Mouse (Mus musculus): ENCODE measurements at regions not wholly inside any gene's neighbourhood (a gene's known extent, or its start where the extent isn't known, plus 50 kb on each side); places are given as distances from the start of the nearest gene placed in this dataset.

DNA sequence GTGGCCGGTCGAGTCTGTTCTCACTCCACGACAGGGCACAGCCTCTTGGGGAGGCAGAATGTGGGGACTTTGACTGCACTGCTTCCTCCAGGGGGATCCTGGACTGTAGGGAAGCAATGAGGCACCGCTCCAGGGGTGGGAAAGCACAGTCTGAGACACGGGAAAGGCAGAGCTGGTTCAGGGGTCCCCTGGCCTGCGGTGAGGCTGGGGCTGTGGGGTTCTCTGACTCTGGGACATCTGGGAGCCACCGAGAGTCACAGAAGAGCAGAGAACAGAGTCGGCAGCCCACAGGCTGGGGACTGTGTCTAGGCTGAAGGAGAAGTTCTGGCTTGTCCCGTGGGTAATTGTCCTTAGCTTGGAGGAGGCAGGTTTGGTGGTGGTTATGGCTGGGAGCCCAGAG, 131.9 kb upstream of the Car8 start:
- no peaks in the 10 kb centered on the region for H3K36me3 ChIP-seq (ENCODE audit: control insufficient read depth, insufficient read depth, low read length)
- no peaks in the 10 kb centered on the region for H3K79me2 ChIP-seq (replicated peaks; ENCODE audit: control insufficient read depth, insufficient read depth, low read length)
- no peak for TF ChIP-seq EP300 (IDR thresholded peaks at IDR 0.05; ENCODE audit: insufficient read depth, low read depth, low read length)
- no peak for TF ChIP-seq POLR2A (IDR thresholded peaks at IDR 0.05; ENCODE audit: insufficient read depth, low read depth, low read length)
- no peak for TF ChIP-seq CTCF (IDR thresholded peaks at IDR 0.05)
- H3K9ac ChIP-seq (ENCODE audit: low read depth, low read length) = no peak overlapping the region
- intact Hi-C loops (cut with DNase I) = no loop called here
- WGBS = 57% methylated on average over 9 of the region's 9 CpGs
- H3K4me3 ChIP-seq = no peak overlapping the region
- no peaks in the 10 kb centered on the region for H3K27me3 ChIP-seq (ENCODE audit: control insufficient read depth, insufficient read depth, low read length)
- no peak overlapping the region for H3K27ac ChIP-seq
- no peaks in the 10 kb centered on the region for H3K4me1 ChIP-seq (ENCODE audit: control insufficient read depth, insufficient read depth, low read length)
- DNase-seq = no peak

DNA sequence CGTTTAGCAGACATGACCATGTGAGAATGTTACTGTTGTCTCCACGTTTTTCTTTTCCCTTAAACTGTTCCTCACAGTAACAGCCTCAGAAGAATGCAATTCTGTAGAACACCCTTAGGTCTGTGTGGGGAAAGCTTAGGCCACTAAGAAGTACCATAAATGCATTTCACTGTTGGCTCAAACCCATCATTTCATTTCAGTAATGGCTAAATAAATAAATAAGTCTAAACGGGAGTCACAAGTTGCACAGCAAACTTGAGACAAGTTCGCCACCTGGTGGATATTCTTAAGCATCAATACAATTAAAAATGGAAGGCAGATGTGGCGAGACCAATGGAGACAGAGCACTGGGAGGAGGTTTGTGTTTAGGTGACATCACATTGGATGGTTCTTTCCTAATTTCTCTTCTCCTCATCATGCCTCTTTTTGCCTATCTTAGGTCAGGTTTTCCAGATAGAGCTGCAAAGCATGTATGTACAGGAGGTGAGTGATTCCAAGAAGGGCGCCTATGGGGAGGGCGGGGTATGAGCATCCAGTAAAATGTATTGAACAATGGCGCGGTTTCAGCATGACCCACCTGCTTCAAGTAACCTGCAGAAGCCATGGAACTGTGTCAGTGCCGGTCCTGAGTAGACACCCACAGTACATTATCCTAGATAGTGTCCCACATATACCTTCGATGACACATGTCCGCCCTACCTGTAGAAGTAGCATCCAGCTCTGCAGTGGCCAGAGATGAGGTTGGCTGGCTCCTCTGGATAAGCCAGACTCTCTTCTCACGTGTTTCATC, 128.8 kb upstream of the Car8 start:
- DNase-seq = peak in 1 of 2 experiments; percentile 18
- Histone ChIP-seq H3K27me3 (ENCODE audit: control insufficient read depth, insufficient read depth, low read length) (no peaks in the 10 kb centered on the region), H3K36me3 (ENCODE audit: control insufficient read depth, insufficient read depth, low read length) (no peaks in the 10 kb centered on the region), H3K79me2 (replicated peaks; ENCODE audit: control insufficient read depth, insufficient read depth, low read length) (no peaks in the 10 kb centered on the region), H3K4me1 (ENCODE audit: control insufficient read depth, insufficient read depth, low read length) (no peaks in the 10 kb centered on the region), H3K9ac (ENCODE audit: low read depth, low read length) (no peak overlapping the region), H3K4me3 (no peak overlapping the region), H3K27ac (no peak overlapping the region)
- TF ChIP-seq EP300 (IDR thresholded peaks at IDR 0.05; ENCODE audit: insufficient read depth, low read depth, low read length) = no peak
- TF ChIP-seq CTCF (IDR thresholded peaks at IDR 0.05) = peak; percentile 81
- WGBS = 57% methylated on average over 13 of the region's 13 CpGs
- intact Hi-C loops (cut with DNase I) = loop anchor here (2.0 to 5.0 kb wide), 6 partner anchors 165 to 1807 kb away; no protein-coding TSS in a partner anchor

DNA sequence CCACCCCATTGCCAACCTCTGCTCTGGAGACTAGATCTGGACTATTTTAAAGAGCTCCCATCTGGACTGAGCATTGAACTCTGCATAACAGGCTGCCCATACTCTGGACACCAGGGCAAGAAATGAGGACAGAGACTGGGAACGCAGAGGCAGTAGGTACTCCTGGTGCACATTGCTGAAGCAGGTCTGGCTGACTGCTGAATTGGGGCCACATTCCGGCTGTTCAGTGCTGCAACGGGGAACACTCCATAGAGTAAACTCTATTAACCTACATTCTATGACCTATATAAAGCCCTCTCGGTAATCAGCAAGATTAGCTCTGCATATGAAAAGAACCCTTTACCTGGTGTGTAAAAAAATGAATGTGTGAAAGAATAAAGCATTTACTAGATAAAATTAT, 128.1 kb upstream of the Car8 start:
- Histone ChIP-seq H3K79me2 (replicated peaks; ENCODE audit: control insufficient read depth, insufficient read depth, low read length) (no peaks in the 10 kb centered on the region), H3K36me3 (ENCODE audit: control insufficient read depth, insufficient read depth, low read length) (no peaks in the 10 kb centered on the region), H3K27me3 (ENCODE audit: control insufficient read depth, insufficient read depth, low read length) (no peaks in the 10 kb centered on the region), H3K27ac (no peak overlapping the region), H3K4me1 (ENCODE audit: control insufficient read depth, insufficient read depth, low read length) (no peaks in the 10 kb centered on the region), H3K9ac (ENCODE audit: low read depth, low read length) (no peak overlapping the region), H3K4me3 (no peak overlapping the region)
- intact Hi-C loops (cut with DNase I) = loop anchor here (2.0 to 5.0 kb wide), 6 partner anchors 165 to 1806 kb away; no protein-coding TSS in a partner anchor
- WGBS = 85% methylated on average over 4 of the region's 4 CpGs
- DNase-seq = no peak
- TF ChIP-seq CTCF (IDR thresholded peaks at IDR 0.05) = no peak
- no peak for TF ChIP-seq EP300 (IDR thresholded peaks at IDR 0.05; ENCODE audit: insufficient read depth, low read depth, low read length)
- TF ChIP-seq POLR2A (IDR thresholded peaks at IDR 0.05; ENCODE audit: insufficient read depth, low read depth, low read length) = no peak

DNA sequence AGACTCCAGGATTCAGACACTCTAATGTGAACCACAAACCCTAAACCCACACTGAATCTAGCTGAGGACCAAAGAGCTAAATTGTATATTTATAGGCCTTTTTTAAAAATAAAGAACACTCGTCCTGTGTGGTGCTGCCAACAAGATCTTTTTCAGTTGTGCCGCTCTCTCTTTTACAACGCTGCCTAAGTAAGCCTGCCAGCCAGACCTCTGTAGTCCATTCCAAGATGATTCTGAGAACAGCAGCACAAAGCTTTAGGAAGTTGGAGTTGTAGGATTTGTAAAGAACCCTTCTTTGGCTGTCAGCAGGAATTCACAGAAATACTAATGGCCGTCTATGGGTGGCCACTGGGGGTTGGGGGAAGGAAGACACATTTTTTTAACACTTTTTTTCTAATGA, 123.6 kb upstream of the Car8 start:
- Histone ChIP-seq H3K27ac (no peak overlapping the region), H3K9ac (ENCODE audit: low read depth, low read length) (no peak overlapping the region), H3K4me3 (no peak overlapping the region), H3K36me3 (ENCODE audit: control insufficient read depth, insufficient read depth, low read length) (no peaks in the 10 kb centered on the region), H3K27me3 (ENCODE audit: control insufficient read depth, insufficient read depth, low read length) (no peaks in the 10 kb centered on the region), H3K79me2 (replicated peaks; ENCODE audit: control insufficient read depth, insufficient read depth, low read length) (no peaks in the 10 kb centered on the region), H3K4me1 (ENCODE audit: control insufficient read depth, insufficient read depth, low read length) (no peaks in the 10 kb centered on the region)
- DNase-seq = no peak
- TF ChIP-seq EP300 (IDR thresholded peaks at IDR 0.05; ENCODE audit: insufficient read depth, low read depth, low read length) (no peak), POLR2A (IDR thresholded peaks at IDR 0.05; ENCODE audit: insufficient read depth, low read depth, low read length) (no peak), CTCF (IDR thresholded peaks at IDR 0.05) (no peak)
- 79% methylated on average over 4 of the region's 4 CpGs for WGBS
- intact Hi-C loops (cut with DNase I) = no loop called here

DNA sequence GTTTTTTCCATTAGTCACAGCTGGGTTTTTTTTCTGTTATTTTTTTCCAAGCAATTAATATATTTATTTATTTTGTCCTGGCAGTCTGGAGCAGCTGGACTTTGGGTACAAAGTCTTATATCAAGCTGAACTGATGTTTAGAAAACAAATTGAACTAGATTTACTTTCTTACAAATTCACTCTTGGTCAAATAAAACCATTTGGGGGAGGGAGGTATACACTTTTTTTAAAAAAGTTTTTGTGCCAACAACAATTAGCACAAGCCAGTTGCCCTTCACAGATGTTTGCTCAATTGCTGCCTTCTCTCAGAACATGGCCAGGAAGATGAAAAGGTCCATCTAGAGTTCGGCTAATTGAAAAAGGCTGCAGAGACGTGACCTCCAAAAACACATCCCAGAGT, 123.1 kb upstream of the Car8 start:
- no peak for DNase-seq

DNA sequence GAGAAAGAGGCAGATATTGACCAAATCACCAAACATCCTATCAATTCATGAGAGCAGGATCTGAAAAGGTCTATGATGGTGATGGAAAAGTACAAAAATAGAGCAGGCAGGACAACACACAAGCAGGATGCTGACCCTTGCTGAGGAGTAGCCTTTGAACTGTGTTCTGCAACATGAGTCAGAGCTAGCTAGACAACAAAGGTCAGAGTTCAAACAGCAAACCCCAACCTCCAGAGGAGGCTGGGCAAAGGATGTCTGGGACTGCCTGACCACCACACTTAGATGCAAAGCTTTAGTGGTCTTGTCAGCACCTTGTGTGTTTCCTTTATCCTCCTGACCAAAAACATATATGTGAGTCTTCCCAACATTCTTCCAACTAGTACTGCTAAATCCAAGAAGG, 122.5 kb upstream of the Car8 start:
- Histone ChIP-seq H3K9ac (ENCODE audit: low read depth, low read length) (no peak overlapping the region), H3K36me3 (ENCODE audit: control insufficient read depth, insufficient read depth, low read length) (no peaks in the 10 kb centered on the region), H3K4me1 (ENCODE audit: control insufficient read depth, insufficient read depth, low read length) (no peaks in the 10 kb centered on the region), H3K27me3 (ENCODE audit: control insufficient read depth, insufficient read depth, low read length) (no peaks in the 10 kb centered on the region), H3K79me2 (replicated peaks; ENCODE audit: control insufficient read depth, insufficient read depth, low read length) (no peaks in the 10 kb centered on the region), H3K27ac (no peak overlapping the region), H3K4me3 (no peak overlapping the region)
- TF ChIP-seq POLR2A (IDR thresholded peaks at IDR 0.05; ENCODE audit: insufficient read depth, low read depth, low read length) = no peak
- TF ChIP-seq EP300 (IDR thresholded peaks at IDR 0.05; ENCODE audit: insufficient read depth, low read depth, low read length) = no peak
- TF ChIP-seq CTCF (IDR thresholded peaks at IDR 0.05) = no peak
- intact Hi-C loops (cut with DNase I) = no loop called here
- DNase-seq = no peak

More for the DNA sequence above, 123.1 kb upstream of the Car8 start:
- no peak overlapping the region for H3K9ac ChIP-seq (ENCODE audit: low read depth, low read length)
- no peaks in the 10 kb centered on the region for H3K27me3 ChIP-seq (ENCODE audit: control insufficient read depth, insufficient read depth, low read length)
- H3K27ac ChIP-seq = no peak overlapping the region
- H3K4me1 ChIP-seq (ENCODE audit: control insufficient read depth, insufficient read depth, low read length) = no peaks in the 10 kb centered on the region
- 63% methylated on average over 2 of the region's 2 CpGs for WGBS
- H3K79me2 ChIP-seq (replicated peaks; ENCODE audit: control insufficient read depth, insufficient read depth, low read length) = no peaks in the 10 kb centered on the region
- H3K36me3 ChIP-seq (ENCODE audit: control insufficient read depth, insufficient read depth, low read length) = no peaks in the 10 kb centered on the region
- TF ChIP-seq CTCF (IDR thresholded peaks at IDR 0.05) (no peak), EP300 (IDR thresholded peaks at IDR 0.05; ENCODE audit: insufficient read depth, low read depth, low read length) (no peak), POLR2A (IDR thresholded peaks at IDR 0.05; ENCODE audit: insufficient read depth, low read depth, low read length) (no peak)
- no peak overlapping the region for H3K4me3 ChIP-seq
- intact Hi-C loops (cut with DNase I) = no loop called here

Data from heart, adult 2 months (tissue).